Mouse (Mus musculus) kidney, adult 2 months (tissue): ENCODE measurements around the gene Acot11.

ENCODE experiments used
- CTCF ChIP-seq: fragments of 200-500 bp; conservative IDR thresholded peaks from 2 replicates; pipeline ENCODE4 v1.5.1; 2011; ENCODE audit warnings: low read depth, mild to moderate bottlenecking, control low read depth, low read length, moderate library complexity, mixed read lengths; ENCODE audit not compliant: insufficient read depth, insufficient read length
- POLR2A ChIP-seq: fragments of 200-500 bp; IDR thresholded peaks from one replicate; pipeline ENCODE4 v1.6.1; 2011; ENCODE audit warnings: low read depth, low read length, control low read depth

DNA sequence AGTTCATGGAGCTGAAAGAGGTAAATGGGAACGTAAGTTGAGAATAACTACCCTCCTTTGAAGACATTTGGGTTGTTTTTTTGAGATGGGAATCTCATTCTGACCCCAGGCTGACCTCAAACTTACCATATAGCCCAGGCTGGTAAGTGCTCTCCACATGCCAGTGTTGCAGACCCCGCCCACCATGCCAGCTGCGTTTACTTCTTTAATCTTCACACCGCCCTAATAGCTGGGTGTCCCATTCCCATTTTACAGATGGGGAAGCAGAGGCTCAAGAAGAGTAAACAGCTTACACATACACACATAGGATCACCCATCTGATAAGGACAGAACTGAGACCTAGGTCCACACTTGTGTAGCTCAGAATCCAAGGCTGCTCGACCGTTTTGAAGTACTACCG lies 20.0 kb downstream of the Acot11 start:
- TF ChIP-seq CTCF: no peak
- no peak for TF ChIP-seq POLR2A
